ENCODE assay signal across 19 mouse cellular contexts in genomic region chr3:51301583-51301982, GRCm38 (mm10). TPM values are rescaled to one million over a fixed set of nuclear protein-coding genes. Genes with fewer than 3 reads are reported as not detected.
A peak's percentile ranks its signal among the peaks of the same experiment; 100 is the strongest.
DNase-seq lines count a peak whose midpoint lies in the region; ATAC-seq and TF ChIP-seq lines count a peak whose summit lies in the region.
"Had no signal": no experiment of that assay in that cellular context is flagged by ENCODE, and none has a peak within 500 bp of the region (broad histone marks: within the 10 kb centered on the region; RNA-seq: fewer than 3 reads in every experiment).

No protein-coding gene starts in this region.

- no peak for TF ChIP-seq EP300 in liver, postnatal 0 days (IDR thresholded peaks at IDR 0.05; ENCODE audit: low read depth)
- TF ChIP-seq EP300 in heart, postnatal 0 days (IDR thresholded peaks at IDR 0.05; ENCODE audit: low read depth): no peak

- peak; percentile 25 for DNase-seq in adrenal gland, postnatal 14 days
- DNase-seq in adrenal gland, postnatal 4 days (ENCODE audit: low spot score in 2 of 2): no peak
- peak; percentile 47 for DNase-seq in liver, adult 2 months (ENCODE audit: extremely low read depth, low read depth, low spot score)
- DNase-seq in liver, postnatal 0 days: no peak
- peak; percentile 42 for DNase-seq in heart, postnatal 0 days (ENCODE audit: low spot score)
- DNase-seq in lung, postnatal 25 days (ENCODE audit: low spot score): peak; percentile 21
- DNase-seq in midbrain, embryonic 10.5 days (ENCODE audit: low spot score): no peak
- DNase-seq: cerebellum, adult 11 months; gastrocnemius, adult 2 months; left cerebral cortex, postnatal 4 days; midbrain, embryonic 14.5 days; thymus, postnatal 25 days had no signal

- no peak overlapping the region for H3K27ac ChIP-seq in liver, adult 2 months (replicated peaks; ENCODE audit: insufficient read depth, low read depth, low read length)
- H3K27ac ChIP-seq in liver, postnatal 0 days (ENCODE audit: low read depth): no peak overlapping the region
- peak overlapping the region; percentile 9; the same call in 1 of the 2 replicates for H3K27ac ChIP-seq in heart, postnatal 0 days (ENCODE audit: low read depth)
- H3K27ac ChIP-seq in forebrain, embryonic 12.5 days: no peak overlapping the region
- no peak overlapping the region for H3K27ac ChIP-seq in midbrain, embryonic 10.5 days (replicated peaks)
- H3K27ac ChIP-seq: embryonic facial prominence, embryonic 15.5 days; gastrocnemius, adult 2 months; liver, embryonic 14.5 days had no signal

- TF ChIP-seq CTCF in liver, adult 2 months (IDR thresholded peaks at IDR 0.05; ENCODE audit: low read depth, low read length): no peak
- TF ChIP-seq CTCF in liver, postnatal 0 days (IDR thresholded peaks at IDR 0.05; ENCODE audit: low read depth): no peak
- no peak for TF ChIP-seq CTCF in heart, postnatal 0 days (IDR thresholded peaks at IDR 0.05; ENCODE audit: low read depth)

- H3K4me1 ChIP-seq in liver, adult 2 months (ENCODE audit: control insufficient read depth, insufficient read depth, low read length): peaks cover 3% of the 10 kb centered on the region; the same call in 1 of the 2 replicates
- H3K4me1 ChIP-seq in liver, postnatal 0 days (ENCODE audit: insufficient read depth): no peaks in the 10 kb centered on the region
- peaks cover 16% of the 10 kb centered on the region for H3K4me1 ChIP-seq in heart, postnatal 0 days (ENCODE audit: control insufficient read depth, insufficient read depth)
- H3K4me1 ChIP-seq in forebrain, embryonic 12.5 days: no peaks in the 10 kb centered on the region
- H3K4me1 ChIP-seq in midbrain, embryonic 10.5 days: no peaks in the 10 kb centered on the region
- H3K4me1 ChIP-seq: embryonic facial prominence, embryonic 15.5 days had no signal

- H3K9ac ChIP-seq in liver, adult 2 months (ENCODE audit: low read depth, low read length): no peak overlapping the region
- no peak overlapping the region for H3K9ac ChIP-seq in liver, postnatal 0 days (replicated peaks)
- no peak overlapping the region for H3K9ac ChIP-seq in heart, postnatal 0 days (replicated peaks; ENCODE audit: low read depth, low read length)
- no peak overlapping the region for H3K9ac ChIP-seq in forebrain, embryonic 12.5 days
- H3K9ac ChIP-seq: embryonic facial prominence, embryonic 15.5 days; liver, embryonic 14.5 days had no signal

- H3K79me2 ChIP-seq in liver, adult 2 months (ENCODE audit: control insufficient read depth, insufficient read depth, low read length): peaks cover 4% of the 10 kb centered on the region; the same call in 1 of the 2 replicates

- WGBS in liver, adult 2 months: 32% methylated on average over 6 of the region's 6 CpGs
- WGBS in liver, postnatal 0 days (ENCODE audit: insufficient replicate concordance): 63% methylated on average over 6 of the region's 6 CpGs
- whole genome bisulfite sequencing in heart, postnatal 0 days: 61% methylated on average over 6 of the region's 6 CpGs
- WGBS in forebrain, embryonic 12.5 days: 92% methylated on average over 6 of the region's 6 CpGs
- 90% methylated on average over 6 of the region's 6 CpGs for WGBS in midbrain, embryonic 10.5 days

- peaks cover 5% of the 10 kb centered on the region; the same call in 1 of the 2 replicates for H3K36me3 ChIP-seq in liver, adult 2 months (ENCODE audit: control insufficient read depth, insufficient read depth, low read length)
- H3K36me3 ChIP-seq in liver, postnatal 0 days (replicated peaks; ENCODE audit: insufficient read depth, low read length): peaks cover 21% of the 10 kb centered on the region
- H3K36me3 ChIP-seq in heart, postnatal 0 days (replicated peaks; ENCODE audit: control insufficient read depth, insufficient read depth, low read length): peaks cover 12% of the 10 kb centered on the region; the same call in 1 of the 2 replicates
- peaks cover 19% of the 10 kb centered on the region; the same call in 1 of the 2 replicates for H3K36me3 ChIP-seq in forebrain, embryonic 12.5 days (replicated peaks)
- peaks cover 53% of the 10 kb centered on the region for H3K36me3 ChIP-seq in midbrain, embryonic 10.5 days
- H3K36me3 ChIP-seq: embryonic facial prominence, embryonic 15.5 days had no signal

- no peak for ATAC-seq in liver, postnatal 0 days
- ATAC-seq in heart, postnatal 0 days (ENCODE audit: insufficient read depth, low read depth): peak; percentile 75
- no peak for ATAC-seq in forebrain, embryonic 12.5 days (ENCODE audit: low FRiP score)
- ATAC-seq: activated CD4-positive, CD25-positive, alpha-beta regulatory T cell, adult 4 months; forebrain, embryonic 14.5 days; intestine, embryonic 16.5 days had no signal

- H3K27me3 ChIP-seq in liver, adult 2 months (ENCODE audit: control insufficient read depth, insufficient read depth, low read length): no peaks in the 10 kb centered on the region
- H3K27me3 ChIP-seq in liver, postnatal 0 days (ENCODE audit: insufficient read depth, low read length): no peaks in the 10 kb centered on the region
- H3K27me3 ChIP-seq in heart, postnatal 0 days (ENCODE audit: control insufficient read depth, insufficient read depth, low read length): no peaks in the 10 kb centered on the region
- H3K27me3 ChIP-seq in forebrain, embryonic 12.5 days: no peaks in the 10 kb centered on the region
- H3K27me3 ChIP-seq in midbrain, embryonic 10.5 days (ENCODE audit: low read depth, poor library complexity, severe bottlenecking): no peaks in the 10 kb centered on the region
- H3K27me3 ChIP-seq: CH12.LX; embryonic facial prominence, embryonic 15.5 days had no signal

- H3K9me3 ChIP-seq in liver, postnatal 0 days (ENCODE audit: low read length): no peaks in the 10 kb centered on the region
- H3K9me3 ChIP-seq in heart, postnatal 0 days (replicated peaks; ENCODE audit: control insufficient read depth, low read length): no peaks in the 10 kb centered on the region
- no peaks in the 10 kb centered on the region for H3K9me3 ChIP-seq in forebrain, embryonic 12.5 days
- H3K9me3 ChIP-seq in midbrain, embryonic 10.5 days (replicated peaks): peaks cover 7% of the 10 kb centered on the region; the same call in 1 of the 2 replicates
- H3K9me3 ChIP-seq: embryonic facial prominence, embryonic 15.5 days had no signal

- H3K4me3 ChIP-seq in liver, adult 2 months (ENCODE audit: insufficient read depth, low read depth, low read length): no peak overlapping the region
- H3K4me3 ChIP-seq in liver, postnatal 0 days (ENCODE audit: low read depth, low read length): no peak overlapping the region
- H3K4me3 ChIP-seq in heart, postnatal 0 days (ENCODE audit: low read depth, low read length): no peak overlapping the region
- no peak overlapping the region for H3K4me3 ChIP-seq in forebrain, embryonic 12.5 days (replicated peaks)
- H3K4me3 ChIP-seq in midbrain, embryonic 10.5 days: no peak overlapping the region
- H3K4me3 ChIP-seq: embryonic facial prominence, embryonic 15.5 days; gastrocnemius, adult 2 months had no signal

- no peak for TF ChIP-seq POLR2A in liver, adult 2 months (IDR thresholded peaks at IDR 0.05; ENCODE audit: extremely low read depth, insufficient read depth, low read length)

- H3K4me2 ChIP-seq in liver, postnatal 0 days (ENCODE audit: low read depth, low read length): no peak overlapping the region
- H3K4me2 ChIP-seq in heart, postnatal 0 days (ENCODE audit: low read depth, low read length): no peak overlapping the region
- H3K4me2 ChIP-seq in forebrain, embryonic 12.5 days: no peak overlapping the region
- H3K4me2 ChIP-seq: embryonic facial prominence, embryonic 15.5 days had no signal

RNA-seq across cellular contexts. Expression of gene Elf2, which starts 38.9 kb away (rescaled TPM):
- total RNA-seq in adrenal gland, postnatal 14 days (2021): 87.8 and 88.4 TPM in 2 replicates
- 100 to 1,000 TPM; 122 to 124 TPM for total RNA-seq in adrenal gland, postnatal 4 days (2021)
- total RNA-seq in liver, adult 2 months (2014; rRNA removed): 22.1 and 23.8 TPM in 2 replicates
- polyA plus RNA-seq in liver, adult 2 months (2012; rRNA removed): 13.8 and 14.0 TPM in 2 replicates
- 19.6 and 22.1 TPM in 2 replicates for polyA plus RNA-seq in liver, postnatal 0 days (2015; fragmentation: Nextera tagmentation; extraction: Ambion mirVana)
- total RNA-seq in heart, postnatal 0 days (2014; rRNA removed; ENCODE audit: low replicate concordance): 84.0 and 104 TPM in 2 replicates
- 40.7 and 46.5 TPM in 2 replicates for polyA plus RNA-seq in heart, postnatal 0 days (2015; fragmentation: Nextera tagmentation; extraction: Ambion mirVana)
- 43.2 and 43.8 TPM in 2 replicates for polyA plus RNA-seq in forebrain, embryonic 12.5 days (2016; fragmentation: Nextera tagmentation; extraction: Ambion mirVana)
- 37.9 and 40.5 TPM in 2 replicates for polyA plus RNA-seq in midbrain, embryonic 10.5 days (2016; fragmentation: Nextera tagmentation; extraction: Ambion mirVana)

Comparison
In these comparisons a context has a peak if more than half of its experiments do, and no peak if none do; other contexts are left out.
1. DNase-seq: peak in adrenal gland, postnatal 14 days (single experiment), liver, adult 2 months (single experiment), heart, postnatal 0 days (single experiment) and lung, postnatal 25 days (single experiment); none in adrenal gland, postnatal 4 days (0 of 2), liver, postnatal 0 days (single experiment) and midbrain, embryonic 10.5 days (single experiment).